Mouse (Mus musculus) stomach, postnatal 0 days (tissue): ENCODE data around the gene Tnfrsf25. TPM values are rescaled to one million over a fixed set of nuclear protein-coding genes. Genes with fewer than 3 reads are reported as not detected.

Source experiments
- ATAC-seq: fragments of 200-750 bp; cut with Nextera tagmentation; 2 replicates; pipeline ENCODE4 v1.8.0; 2017; ENCODE audit not compliant: low FRiP score, low TSS enrichment
- DNase-seq: peaks from one replicate; pipeline ENCODE4 v3.0.0-alpha.2; 2016; ENCODE audit warnings: low spot score
- H3K27ac ChIP-seq: fragments of 300-500 bp; sonication (generic); replicated peaks from 2 replicates; pipeline ENCODE4 v1.5.1; 2014; ENCODE audit warnings: mild to moderate bottlenecking, control low read depth
- H3K27me3 ChIP-seq: fragments of 300-500 bp; sonication (generic); 2 replicates; pipeline ENCODE4 v1.6.1; 2014; ENCODE audit warnings: low read length; ENCODE audit not compliant: control insufficient read depth, insufficient read depth
- H3K36me3 ChIP-seq: fragments of 300-500 bp; sonication (generic); 2 replicates; pipeline ENCODE4 v1.6.1; 2014; ENCODE audit warnings: low read length, mixed read lengths; ENCODE audit not compliant: control insufficient read depth, insufficient read depth
- H3K4me1 ChIP-seq: fragments of 300-500 bp; sonication (generic); replicated peaks from 2 replicates; pipeline ENCODE4 v1.6.1; 2014; ENCODE audit warnings: antibody characterized with exemption; ENCODE audit not compliant: control insufficient read depth, insufficient read depth
- H3K4me2 ChIP-seq: fragments of 300-500 bp; sonication (generic); replicated peaks from 2 replicates; pipeline ENCODE4 v1.6.1; 2014; ENCODE audit warnings: low read depth, mild to moderate bottlenecking, control low read depth, moderate library complexity
- H3K4me3 ChIP-seq: fragments of 300-500 bp; sonication (generic); 2 replicates; pipeline ENCODE4 v1.5.1; 2014; ENCODE audit warnings: low read depth, low read length, control low read depth
- H3K9ac ChIP-seq: fragments of 300-500 bp; sonication (generic); 2 replicates; pipeline ENCODE4 v1.6.1; 2014; ENCODE audit warnings: mild to moderate bottlenecking, low read length, control low read depth, mixed read lengths
- H3K9me3 ChIP-seq: fragments of 300-500 bp; sonication (generic); 2 replicates; pipeline ENCODE4 v1.6.1; 2016; ENCODE audit warnings: low read length; ENCODE audit not compliant: control insufficient read depth
- CTCF ChIP-seq: IDR thresholded peaks from 2 replicates; pipeline ENCODE4 v1.5.1; 2016; ENCODE audit warnings: antibody characterized with exemption, low read depth, mild to moderate bottlenecking, moderate library complexity
- EP300 ChIP-seq: optimal IDR thresholded peaks from 2 replicates; pipeline ENCODE3; 2016; ENCODE audit warnings: antibody characterized with exemption
- WGBS: fragments of 180-500 bp; shearing (Covaris S2); extraction: QIAGEN DNeasy Blood & Tissue Kit; methylation state at CpG from one replicate; pipeline ENCODE4 v1.1.7; 2014; 5-methylcytosine and 5-hydroxymethylcytosine counted together
- polyA plus RNA-seq: library from polyadenylated mRNA; unstranded; fragments of >200 nt; fragmentation: Nextera tagmentation; extraction: Ambion mirVana; gene quantifications from 2 replicates; pipeline ENCODE4 v1.2.1, GENCODE M21; 2015

Tnfrsf25 gene
- 0.49 and 0.96 TPM in 2 replicates for polyA plus RNA-seq

DNA sequence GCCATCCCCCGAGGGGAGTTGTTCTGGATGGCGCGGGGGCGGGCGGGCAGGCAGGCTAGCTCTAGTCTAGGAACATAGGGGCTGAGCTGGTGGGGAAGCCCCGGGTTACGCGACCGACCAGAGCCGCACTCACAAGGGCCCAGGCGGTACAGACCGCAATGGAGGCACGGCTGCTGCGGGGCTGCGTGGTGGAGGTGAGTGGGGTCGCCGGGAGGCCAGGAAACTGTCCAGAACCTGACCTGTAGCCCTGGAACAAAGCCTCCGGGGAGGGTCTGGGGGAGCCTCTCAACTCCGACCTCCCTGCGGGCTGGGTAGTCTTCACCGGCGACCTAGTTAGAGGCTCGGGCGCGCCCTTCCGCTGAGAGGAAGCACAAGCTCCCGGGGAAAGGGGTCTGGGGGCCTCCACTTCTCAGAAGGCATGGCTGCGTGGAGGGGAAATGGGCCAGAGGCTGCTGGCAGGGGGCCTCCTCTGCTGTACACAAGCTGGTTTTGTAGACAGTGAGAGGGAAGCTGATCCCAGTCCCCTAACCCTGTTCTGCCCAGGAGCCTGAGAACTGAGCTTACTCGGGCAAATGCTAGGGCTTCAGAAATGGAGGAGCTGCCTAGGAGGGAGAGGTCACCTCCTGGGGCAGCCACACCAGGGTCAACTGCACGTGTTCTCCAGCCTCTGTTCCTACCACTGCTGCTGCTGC is at the start of gene Tnfrsf25:
Gene Tnfrsf25, plus strand, starts transcription at position 14 of the 692 bp plus-strand sequence.
- Histone ChIP-seq H3K4me2 (peak within 1 kb of the TSS; percentile 23), H3K27ac (no peak within 1 kb of the TSS), H3K9ac (peak within 1 kb of the TSS; percentile 27; the same call in 1 of the 2 replicates), H3K36me3 (peaks cover 6% of the 10 kb centered on the region), H3K9me3 (no peaks in the 10 kb centered on the region), H3K4me1 (peaks cover 2% of the 10 kb centered on the region; the same call in 1 of the 2 replicates), H3K27me3 (peaks cover 8% of the 10 kb centered on the region; the same call in 1 of the 2 replicates), H3K4me3 (0 out of 2 replicates have a peak within 1 kb of the TSS, but pooled peaks have one; percentile 4)
- 12% methylated on average over 27 of the region's 30 CpGs for WGBS
- DNase-seq = no peak
- TF ChIP-seq CTCF (no peak), EP300 (no peak)
- no peak for ATAC-seq

- no peaks in the 10 kb centered on the region for H3K9me3 ChIP-seq
- TF ChIP-seq EP300 (no peak), CTCF (no peak)
- H3K4me1 ChIP-seq = no peaks in the 10 kb centered on the region
- no peak overlapping the region for H3K4me3 ChIP-seq
- ATAC-seq (peak; percentile 32; the same call in 1 of the 2 replicates), DNase-seq (no peak)
- H3K4me2 ChIP-seq = no peak overlapping the region
- H3K36me3 ChIP-seq = no peaks in the 10 kb centered on the region; the same call in 1 of the 2 replicates
- H3K27me3 ChIP-seq = no peaks in the 10 kb centered on the region
- no peak overlapping the region for H3K27ac ChIP-seq
- H3K9ac ChIP-seq = no peak overlapping the region
These were observed 48.5 kb upstream of the Tnfrsf25 start for GRCm38 (mm10) chr4:152067280-152067679.

- no peak for DNase-seq
- no peak overlapping the region; the same call in 1 of the 2 replicates for H3K9ac ChIP-seq
- no peak for TF ChIP-seq EP300
- TF ChIP-seq CTCF = no peak
- no peak overlapping the region for H3K4me3 ChIP-seq
- H3K4me1 ChIP-seq = no peaks in the 10 kb centered on the region
- no peak for ATAC-seq
- no peaks in the 10 kb centered on the region for H3K36me3 ChIP-seq
- no peaks in the 10 kb centered on the region for H3K27me3 ChIP-seq
- H3K4me2 ChIP-seq = no peak overlapping the region
- H3K9me3 ChIP-seq = no peaks in the 10 kb centered on the region
- H3K27ac ChIP-seq = no peak overlapping the region
- 66% methylated on average over 6 of the region's 6 CpGs for WGBS
These were observed 47.5 kb upstream of the Tnfrsf25 start for GRCm38 (mm10) chr4:152068166-152068724.

GRCm38 (mm10) chr4:152069245-152069644 is 46.5 kb upstream of the Tnfrsf25 start:
- no peaks in the 10 kb centered on the region for H3K27me3 ChIP-seq
- no peaks in the 10 kb centered on the region for H3K4me1 ChIP-seq
- no peaks in the 10 kb centered on the region for H3K36me3 ChIP-seq
- no peak overlapping the region for H3K4me2 ChIP-seq
- 84% methylated on average over 3 of the region's 3 CpGs for WGBS
- no peak overlapping the region for H3K9ac ChIP-seq
- TF ChIP-seq CTCF (no peak), EP300 (no peak)
- H3K9me3 ChIP-seq = no peaks in the 10 kb centered on the region
- ATAC-seq (no peak), DNase-seq (no peak)
- H3K27ac ChIP-seq = no peak overlapping the region
- H3K4me3 ChIP-seq = no peak overlapping the region

DNA sequence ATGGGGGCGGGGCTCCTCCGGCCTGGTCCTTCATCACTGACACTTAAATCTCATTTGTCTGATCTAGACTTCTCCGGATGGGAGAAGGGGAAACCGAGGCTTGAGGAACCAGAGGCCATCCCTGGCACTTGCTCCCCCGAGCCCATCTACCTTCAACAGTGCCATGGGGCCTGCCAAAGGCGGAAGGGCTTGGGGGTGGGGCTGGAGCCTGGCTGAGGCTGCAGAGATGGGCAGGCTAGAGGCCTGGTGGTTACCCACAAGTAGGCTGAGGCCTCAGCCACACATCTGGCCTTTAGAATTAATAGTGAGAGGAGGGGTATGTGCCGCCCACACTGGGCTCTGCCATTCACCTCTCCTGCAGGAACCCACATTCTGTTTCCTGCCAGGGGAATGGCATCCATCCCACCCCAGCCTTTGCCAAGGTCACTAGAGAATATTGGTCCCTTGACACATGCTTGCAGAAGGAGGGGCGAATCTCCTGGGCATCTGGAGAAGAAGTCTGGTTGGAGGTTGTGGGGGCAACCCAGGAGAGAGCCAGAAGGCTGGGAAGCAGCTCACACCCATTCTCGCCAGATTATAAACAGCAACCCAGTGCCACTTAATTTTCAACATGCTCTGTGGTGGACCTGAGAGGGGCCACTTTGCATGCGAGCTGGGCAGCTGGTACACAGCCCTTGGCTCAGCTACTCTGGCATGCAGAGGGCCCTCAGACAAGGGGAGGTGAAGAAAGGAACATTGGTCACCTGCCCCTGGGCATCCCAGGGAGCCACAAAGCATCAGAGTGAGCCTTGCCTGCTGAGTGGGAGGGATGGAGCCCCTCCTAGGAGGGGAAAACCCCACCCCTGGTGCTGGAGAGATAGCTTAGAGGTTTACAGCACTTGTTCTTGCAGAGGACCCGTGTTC is 45.0 kb upstream of the Tnfrsf25 start:
- TF ChIP-seq EP300 = no peak
- TF ChIP-seq CTCF = no peak
- no peaks in the 10 kb centered on the region for H3K9me3 ChIP-seq
- no peaks in the 10 kb centered on the region for H3K36me3 ChIP-seq
- no peak overlapping the region for H3K9ac ChIP-seq
- H3K4me1 ChIP-seq = no peaks in the 10 kb centered on the region
- H3K4me3 ChIP-seq = no peak overlapping the region
- H3K27me3 ChIP-seq = no peaks in the 10 kb centered on the region
- 76% methylated on average over 11 of the region's 11 CpGs for WGBS
- DNase-seq = no peak
- ATAC-seq = no peak; the same call in 1 of the 2 replicates
- H3K4me2 ChIP-seq = no peak overlapping the region
- H3K27ac ChIP-seq = no peak overlapping the region
